Mouse (Mus musculus) common myeloid progenitor, adult 5-6 weeks (primary cell): ENCODE measurements around the gene Rpl23a. TPM values are rescaled to one million over a fixed set of nuclear protein-coding genes. Genes with fewer than 3 reads are reported as not detected.

Experiments used
- ATAC-seq: replicated peaks from 2 replicates; pipeline ENCODE4 v1.8.0; 2016; ENCODE audit warnings: low read depth, mild to moderate bottlenecking, moderate TSS enrichment, inconsistent platforms; ENCODE audit not compliant: poor library complexity, severe bottlenecking
- total RNA-seq: library from RNA; stranded (forward); fragments of 200-1000, 187-1606 nt; gene quantifications from 2 replicates; pipeline ENCODE4 v1.2.3, GENCODE M21; 2017

Gene Rpl23a
- 3,236 and 3,976 TPM in 2 replicates for total RNA-seq

DNA sequence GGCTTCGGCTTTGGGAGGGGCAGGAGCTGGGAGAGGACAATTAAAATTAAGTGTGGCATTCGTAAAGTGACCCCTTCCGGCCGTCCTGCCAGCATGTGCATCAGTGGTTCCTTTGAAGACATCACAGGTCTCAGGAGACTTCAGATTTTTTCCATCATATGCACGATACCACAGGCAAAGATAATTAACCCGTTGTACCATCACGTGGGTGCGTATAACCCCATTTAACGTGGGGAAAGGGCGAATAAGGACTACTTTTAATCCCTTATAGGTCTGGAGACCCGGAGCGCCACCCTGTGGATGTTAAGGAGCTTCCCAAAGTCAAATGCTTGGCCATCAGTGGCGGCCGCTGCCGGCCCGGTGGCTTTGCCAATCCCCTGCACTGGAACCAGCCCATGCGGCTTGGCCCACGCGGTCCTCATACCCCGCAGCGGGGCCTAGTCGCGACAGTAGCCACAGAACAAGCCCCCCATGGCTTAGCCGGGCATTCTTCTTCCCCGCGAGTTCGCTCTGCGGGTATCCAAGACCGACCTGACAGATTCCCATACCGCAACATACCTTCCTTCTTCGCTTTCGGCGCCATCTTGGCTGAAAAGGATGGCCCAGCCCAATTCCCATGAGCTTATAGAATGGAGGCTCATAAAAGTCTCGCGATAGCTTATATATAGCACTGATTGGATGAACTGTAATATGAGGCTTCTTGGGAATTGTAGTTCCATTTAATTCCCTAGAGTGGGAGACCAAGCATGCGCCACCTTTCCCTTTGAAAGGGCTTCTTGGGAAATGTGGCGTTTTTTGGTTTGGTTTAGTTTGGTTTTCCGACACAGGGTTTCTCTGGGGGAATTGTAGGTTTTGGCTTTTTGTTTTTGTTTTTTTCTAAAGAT is at the start of gene Rpl23a:
Rpl23a (minus strand) TSS at position 624 of the 884 bp plus-strand sequence.
- ATAC-seq = peak; percentile 86

DNA sequence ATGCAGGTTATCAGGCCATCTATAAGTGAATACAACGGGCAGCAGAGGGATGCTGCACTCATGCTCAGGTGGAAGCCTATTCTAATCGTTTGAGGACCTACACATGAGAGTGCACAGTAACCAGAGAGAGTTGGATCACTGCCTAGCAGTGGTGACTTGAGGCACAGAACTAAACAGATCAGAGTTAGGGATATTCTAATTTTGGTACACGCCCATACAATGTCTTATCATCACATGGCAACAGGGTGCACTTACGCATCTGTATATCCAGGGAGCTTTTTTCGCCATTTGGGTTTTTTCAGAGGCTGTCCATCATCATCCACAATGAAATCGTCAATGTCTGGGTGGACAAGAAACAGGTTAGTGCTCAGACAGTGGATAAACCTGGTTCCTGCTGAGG is 48.1 kb upstream of the Rpl23a start:
- no peak for ATAC-seq

DNA sequence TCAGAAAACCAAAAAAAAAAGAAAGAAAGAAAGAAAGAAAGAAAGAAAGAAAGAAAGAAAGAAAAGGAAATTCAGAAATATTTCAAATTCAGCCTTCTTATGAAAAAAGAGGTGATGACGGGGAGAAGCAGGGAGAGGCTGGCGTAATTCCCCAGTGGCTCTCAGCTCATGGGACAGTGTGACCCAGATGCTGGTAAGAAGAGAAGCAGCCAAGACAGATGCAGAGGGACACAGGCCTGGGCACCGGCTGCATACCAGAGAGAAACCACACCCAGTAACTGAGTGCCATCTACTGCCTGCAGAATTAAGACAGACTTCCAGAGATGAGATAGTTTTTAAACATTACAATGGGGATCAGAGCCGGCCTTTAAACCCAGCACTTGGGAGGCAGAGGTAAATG is 40.2 kb upstream of the Rpl23a start:
- ATAC-seq = no peak

GRCm38 (mm10) chr11:78215709-78216317 is 32.4 kb upstream of the Rpl23a start:
- no peak for ATAC-seq

- ATAC-seq = peak; percentile 69
These were observed 29.9 kb upstream of the Rpl23a start for GRCm38 (mm10) chr11:78213086-78213817.

DNA sequence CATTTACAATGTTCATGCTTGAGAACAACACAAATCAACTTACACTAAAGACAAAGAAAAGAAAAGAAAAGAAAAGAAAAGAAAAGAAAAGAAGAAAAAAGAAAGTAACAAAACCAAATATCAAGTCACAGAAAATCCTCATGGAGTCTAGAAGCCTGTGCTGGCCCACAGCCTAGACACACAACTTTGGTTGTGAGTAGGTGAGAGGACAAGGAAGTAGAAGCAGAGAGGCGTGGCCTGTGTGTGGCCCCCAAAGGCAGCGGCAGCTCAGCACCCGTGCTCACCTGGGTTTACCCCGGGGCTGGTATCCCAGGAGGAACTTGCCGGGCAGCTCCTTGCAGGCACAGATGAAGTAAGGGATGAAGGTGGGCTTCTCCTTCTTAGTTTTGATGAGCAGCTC is 28.1 kb upstream of the Rpl23a start:
- no peak for ATAC-seq

DNA sequence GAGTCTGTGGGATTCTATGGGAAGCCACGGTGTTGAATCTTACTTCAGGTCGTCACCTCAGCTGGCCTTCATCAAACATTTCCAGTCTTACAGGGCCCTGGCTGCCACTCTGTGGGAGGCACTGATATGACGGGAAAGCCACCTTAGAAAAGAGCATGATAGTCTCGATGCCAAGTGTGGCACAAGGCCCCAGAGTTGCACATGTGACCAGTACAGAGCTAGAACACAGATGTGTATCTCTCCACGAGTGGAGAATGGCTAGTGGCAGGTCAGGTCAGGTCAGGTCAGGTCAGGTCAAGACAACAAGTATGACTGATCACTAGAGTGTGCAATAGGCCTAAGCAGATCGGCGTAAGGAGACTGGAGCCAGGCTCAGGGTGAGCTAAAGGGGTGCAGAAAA is 27.2 kb upstream of the Rpl23a start:
- ATAC-seq = no peak

DNA sequence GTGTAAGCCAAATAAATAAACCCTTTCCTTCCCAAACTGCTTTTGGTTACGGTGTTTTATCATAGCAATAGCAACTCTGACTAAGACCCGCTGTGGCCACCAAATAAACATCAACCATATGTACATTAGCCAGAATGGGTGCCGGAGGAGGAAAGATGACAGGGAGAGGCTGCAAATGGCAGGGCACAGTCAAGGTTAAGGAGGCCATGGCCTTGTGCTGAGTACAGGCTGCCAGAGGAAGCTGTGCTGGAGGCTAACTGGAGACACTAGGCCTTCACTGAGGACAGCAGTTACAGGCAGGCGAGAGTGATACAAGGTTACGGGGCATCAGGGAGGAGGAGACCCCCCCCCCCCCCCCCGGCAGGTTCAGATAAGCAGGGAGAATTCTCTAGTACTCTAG is 26.5 kb upstream of the Rpl23a start:
- no peak for ATAC-seq

GRCm38 (mm10) chr11:78207190-78207589 is 23.8 kb upstream of the Rpl23a start:
- no peak for ATAC-seq

GRCm38 (mm10) chr11:78205361-78206206 is 22.2 kb upstream of the Rpl23a start:
- ATAC-seq = no peak

DNA sequence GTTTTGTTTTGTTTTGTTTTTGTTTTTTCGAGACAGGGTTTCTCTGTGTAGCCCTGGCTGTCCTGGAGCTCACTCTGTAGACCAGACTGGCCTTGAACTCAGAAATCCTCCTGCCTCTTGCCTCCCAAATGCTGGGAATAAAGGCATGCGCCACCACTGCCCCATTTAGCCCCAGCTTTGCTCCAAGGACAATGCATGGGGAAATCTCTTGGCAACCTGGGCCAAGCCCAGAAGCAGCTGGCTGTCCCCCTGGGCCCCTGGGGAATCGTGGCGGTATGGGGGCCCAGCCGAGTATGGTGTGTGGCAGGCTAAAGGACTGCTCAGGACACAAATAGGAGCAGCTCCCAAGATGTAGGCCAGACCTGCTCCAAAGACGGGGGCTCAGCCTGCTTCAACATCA is 20.9 kb upstream of the Rpl23a start:
- no peak for ATAC-seq

- ATAC-seq = no peak
These were observed 19.0 kb upstream of the Rpl23a start for GRCm38 (mm10) chr11:78202372-78202771.

DNA sequence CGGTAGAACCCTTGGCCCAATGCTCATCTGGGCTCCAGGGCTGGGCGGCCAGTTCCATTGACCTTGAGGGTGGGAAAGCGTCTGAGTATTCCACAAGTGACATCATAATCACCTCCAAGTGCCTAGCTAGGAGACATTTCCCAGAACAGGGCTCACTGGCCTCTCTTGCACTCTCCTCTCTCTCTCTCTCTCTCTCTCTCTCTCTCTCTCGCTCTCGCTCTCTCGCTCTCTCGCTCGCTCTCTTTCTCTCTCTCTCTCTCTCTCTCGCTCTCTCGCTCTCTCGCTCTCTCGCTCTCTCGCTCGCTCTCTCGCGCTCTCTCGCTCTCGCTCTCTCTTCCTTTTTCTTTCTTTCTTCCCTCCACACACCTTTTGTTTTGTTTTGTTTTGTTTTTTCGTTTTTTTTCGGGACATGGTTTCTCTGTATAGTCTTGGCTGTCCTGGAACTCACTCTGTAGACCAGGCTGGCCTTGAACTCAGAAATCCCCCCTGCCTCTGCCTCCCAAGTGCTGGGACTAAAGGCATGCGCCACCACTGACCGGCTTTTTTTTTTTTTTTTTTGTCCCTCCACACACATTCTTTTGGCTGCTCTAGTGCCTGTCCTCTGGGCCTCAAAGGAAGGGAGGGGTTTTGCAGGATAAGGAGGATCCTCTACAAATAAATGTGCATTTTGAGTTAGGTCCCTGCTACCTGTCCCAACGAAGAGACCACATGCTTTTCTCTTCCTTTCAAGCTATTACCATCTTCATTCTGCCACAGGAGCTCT is 11.9 kb upstream of the Rpl23a start:
- ATAC-seq = no peak

DNA sequence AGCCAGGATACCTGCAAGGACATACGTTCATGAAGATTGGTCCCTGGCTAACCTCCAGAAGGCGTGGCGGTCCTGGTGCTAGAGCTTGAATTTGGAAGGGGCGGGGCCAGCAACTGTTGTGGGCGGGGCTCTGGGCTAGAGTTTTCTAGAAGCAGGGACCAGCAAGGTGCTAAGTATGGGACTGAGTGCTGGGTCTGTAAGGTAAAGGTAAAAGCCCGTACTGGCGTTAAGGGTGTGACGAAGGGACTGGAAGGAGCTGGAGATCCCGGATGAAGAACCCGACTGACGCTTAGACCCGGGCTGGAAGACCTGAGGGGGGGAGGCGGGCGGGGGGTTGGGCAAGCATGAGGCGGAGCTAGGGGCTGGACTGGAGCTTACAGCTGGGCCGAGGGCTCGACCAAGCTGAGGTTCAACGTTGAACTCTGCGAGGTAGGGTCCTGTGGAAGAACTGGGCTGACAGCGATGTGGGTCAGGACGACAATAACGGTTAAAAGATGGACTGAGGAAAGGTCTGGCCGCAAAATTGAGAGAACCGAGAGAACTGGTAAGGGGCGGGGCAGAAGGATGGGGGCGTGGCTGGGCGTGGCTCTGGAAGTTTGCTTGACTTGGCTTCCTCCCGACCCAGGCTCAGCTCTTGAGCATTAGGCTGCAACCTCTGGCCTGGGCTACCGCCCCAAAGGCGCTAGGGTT is 11.2 kb upstream of the Rpl23a start:
- peak; percentile 89 for ATAC-seq

- no peak for ATAC-seq
These were observed 9.7 kb upstream of the Rpl23a start, which contains the start of gene Proca1 for GRCm38 (mm10) chr11:78193113-78193512. Gene Proca1 (plus strand): TSS chr11:78193392.

DNA sequence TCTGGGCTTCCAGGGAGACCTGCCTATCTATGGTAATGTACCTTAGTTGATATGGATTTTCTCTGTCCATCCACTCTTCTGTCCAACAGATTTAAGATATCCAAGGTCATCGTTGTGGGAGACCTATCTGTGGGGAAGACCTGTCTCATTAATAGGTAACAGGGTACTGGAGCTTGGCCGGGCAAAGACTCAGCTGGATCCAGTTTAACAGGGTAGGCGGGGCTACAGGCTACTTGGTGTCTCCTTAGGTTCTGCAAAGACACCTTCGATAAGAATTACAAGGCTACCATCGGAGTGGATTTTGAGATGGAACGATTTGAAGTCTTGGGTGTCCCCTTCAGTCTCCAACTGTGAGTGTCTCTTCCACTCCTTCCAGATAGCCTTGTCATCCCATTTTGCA is 6.7 kb upstream of the Rpl23a start:
- ATAC-seq = no peak

DNA sequence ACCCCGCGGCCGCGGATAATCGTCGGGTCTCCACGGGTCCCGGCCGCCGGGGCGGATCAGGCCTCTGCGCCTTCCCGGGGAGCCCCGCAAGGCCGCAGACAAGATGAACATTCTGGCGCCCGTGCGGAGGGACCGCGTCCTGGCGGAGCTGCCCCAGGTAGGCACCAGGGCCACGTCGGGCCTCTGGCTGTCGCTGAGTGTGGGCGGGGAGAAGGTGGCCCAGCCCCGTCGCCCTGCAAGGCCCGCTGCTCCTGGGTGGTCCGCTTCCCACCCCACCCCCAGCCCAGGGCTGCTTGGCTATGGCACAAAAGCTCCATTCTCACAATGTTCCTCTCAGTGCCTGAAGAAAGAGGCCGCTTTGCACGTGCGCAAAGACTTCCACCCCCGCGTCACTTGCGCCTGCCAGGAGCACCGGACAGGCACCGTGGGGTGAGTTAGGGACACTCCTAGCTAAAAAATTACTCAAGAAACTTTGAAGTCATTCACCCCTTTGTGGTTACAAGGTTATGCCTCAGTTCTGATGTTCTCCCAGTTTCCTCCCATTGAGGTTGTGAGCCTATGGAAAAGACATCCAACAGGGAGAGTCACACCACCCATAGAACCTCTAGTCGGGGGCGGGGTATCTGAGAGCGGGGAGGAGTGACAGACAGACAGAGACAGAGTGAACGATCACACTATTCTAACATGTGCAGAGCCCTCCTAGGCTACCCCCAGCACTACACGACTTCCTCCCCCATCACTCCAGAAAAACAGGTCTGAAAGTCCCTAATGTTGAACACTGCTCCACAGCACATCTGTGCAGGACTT is 6.1 kb upstream of the Rpl23a start:
- 0 out of 2 replicates have a peak, but pooled peaks have one; percentile 30 for ATAC-seq
